In genomic region chr13:110556355-110557095, GRCm38 (mm10) we compare ENCODE assay signal across 12 mouse cellular contexts.
"Had no signal": no experiment of that assay in that cellular context is flagged by ENCODE, and none has a peak within 500 bp of the region (broad histone marks: within the 10 kb centered on the region; RNA-seq: fewer than 3 reads in every experiment).

No protein-coding gene starts in this region.

- H3K27me3 ChIP-seq: limb, embryonic 13.5 days; liver, embryonic 15.5 days; midbrain, embryonic 13.5 days; neural tube, embryonic 15.5 days had no signal

- H3K4me1 ChIP-seq: liver, embryonic 15.5 days had no signal

- H3K4me2 ChIP-seq: limb, embryonic 13.5 days; liver, embryonic 11.5 days; liver, embryonic 15.5 days; midbrain, embryonic 13.5 days; neural tube, embryonic 15.5 days had no signal

- H3K9me3 ChIP-seq: limb, embryonic 13.5 days; liver, embryonic 15.5 days; midbrain, embryonic 13.5 days; neural tube, embryonic 15.5 days had no signal

- H3K27ac ChIP-seq: kidney, postnatal 0 days; limb, embryonic 13.5 days; liver, embryonic 15.5 days; midbrain, embryonic 13.5 days; neural tube, embryonic 15.5 days had no signal

- ATAC-seq: lung, postnatal 0 days had no signal

- H3K36me3 ChIP-seq: limb, embryonic 13.5 days; liver, embryonic 15.5 days; midbrain, embryonic 13.5 days; neural tube, embryonic 15.5 days had no signal

- H3K4me3 ChIP-seq: limb, embryonic 13.5 days; liver, embryonic 15.5 days; midbrain, embryonic 13.5 days; neural tube, embryonic 15.5 days had no signal

- DNase-seq: kidney, adult 8-10 months; kidney, postnatal 4 days; lung, adult 2 months; lung, postnatal 36 days; thymus, postnatal 4 days had no signal

- H3K9ac ChIP-seq: limb, embryonic 13.5 days; liver, embryonic 15.5 days; midbrain, embryonic 13.5 days; neural tube, embryonic 15.5 days had no signal
